Mouse (Mus musculus) forebrain, embryonic 13.5 days (tissue): ENCODE data around the gene Nenf. TPM values are rescaled to one million over a fixed set of nuclear protein-coding genes. Genes with fewer than 3 reads are reported as not detected.

Experiments used
- ATAC-seq: fragments of 200-750 bp; cut with Nextera tagmentation; 2 replicates; pipeline ENCODE4 v1.8.0; 2017
- H3K27ac ChIP-seq: fragments of 300-500 bp; sonication (generic); 2 replicates; pipeline ENCODE4 v1.5.1; 2015; ENCODE audit warnings: inconsistent platforms, mild to moderate bottlenecking, moderate library complexity
- H3K27me3 ChIP-seq: fragments of 300-500 bp; sonication (generic); 2 replicates; pipeline ENCODE4 v1.6.1; 2015; ENCODE audit warnings: mild to moderate bottlenecking, inconsistent platforms
- H3K36me3 ChIP-seq: fragments of 300-500 bp; sonication (generic); 2 replicates; pipeline ENCODE4 v1.6.1; 2015; ENCODE audit warnings: mild to moderate bottlenecking, inconsistent platforms; ENCODE audit not compliant: poor library complexity, severe bottlenecking
- H3K4me1 ChIP-seq: fragments of 300-500 bp; sonication (generic); 2 replicates; pipeline ENCODE4 v1.6.1; 2015; ENCODE audit warnings: inconsistent platforms
- H3K4me2 ChIP-seq: fragments of 300-500 bp; sonication (generic); 2 replicates; pipeline ENCODE4 v1.6.1; 2015; ENCODE audit warnings: inconsistent platforms, mild to moderate bottlenecking, moderate library complexity
- H3K4me3 ChIP-seq: fragments of 300-500 bp; sonication (generic); 2 replicates; pipeline ENCODE4 v1.5.1; 2015; ENCODE audit warnings: mild to moderate bottlenecking, inconsistent platforms
- H3K9ac ChIP-seq: fragments of 300-500 bp; sonication (generic); 2 replicates; pipeline ENCODE4 v1.6.1; 2015; ENCODE audit warnings: mild to moderate bottlenecking, inconsistent platforms
- H3K9me3 ChIP-seq: fragments of 300-500 bp; sonication (generic); replicated peaks from 2 replicates; pipeline ENCODE4 v1.6.1; 2016; ENCODE audit warnings: inconsistent platforms
- WGBS: fragments of 180-500 bp; shearing (Covaris S2); methylation state at CpG from one replicate; pipeline ENCODE4 v1.1.7; 2015; 5-methylcytosine and 5-hydroxymethylcytosine counted together
- polyA plus RNA-seq: library from polyadenylated mRNA; unstranded; fragments of >200 nt; fragmentation: Nextera tagmentation; extraction: Ambion mirVana; gene quantifications from 2 replicates; pipeline ENCODE4 v1.2.1, GENCODE M21; 2015

Gene Nenf
- polyA plus RNA-seq: 66.3 and 69.3 TPM in 2 replicates

DNA sequence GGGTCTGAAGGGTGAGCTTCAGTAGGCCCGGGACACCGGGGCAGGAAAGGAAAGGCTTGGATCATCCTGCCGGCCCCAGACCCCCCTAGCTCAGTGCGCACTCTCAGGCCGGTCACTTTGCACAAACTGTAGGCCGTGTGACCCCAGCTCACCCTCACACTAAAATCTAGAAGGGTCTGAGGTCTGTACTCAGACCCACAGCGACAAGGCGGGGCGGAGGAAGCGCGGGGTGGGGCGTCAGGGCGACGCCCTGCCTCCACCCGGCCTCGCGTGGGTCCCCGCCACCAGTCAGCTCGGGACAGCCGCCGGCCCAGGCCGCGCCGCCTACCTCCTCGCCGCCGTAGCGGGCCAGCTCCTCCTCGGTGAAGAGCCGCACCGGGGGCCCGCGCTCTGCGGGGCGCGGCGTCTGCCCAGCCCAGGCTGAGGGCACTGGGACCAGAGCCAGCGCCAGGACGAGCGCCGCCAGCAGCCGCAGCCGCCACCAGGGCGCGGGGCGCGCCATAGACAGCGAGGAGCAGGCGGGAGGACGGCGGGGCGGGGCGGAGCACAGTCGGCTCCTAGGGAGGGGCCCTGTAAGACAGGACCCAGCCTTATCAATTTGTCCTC lies at the start of gene Nenf:
TSS of gene Nenf (minus strand) at position 604 of the 606 bp plus-strand sequence.
- Histone ChIP-seq H3K27ac (no peak within 1 kb of the TSS), H3K4me3 (peak within 1 kb of the TSS; percentile 60), H3K9me3 (no peaks in the 10 kb centered on the region), H3K9ac (peak within 1 kb of the TSS; percentile 88), H3K27me3 (0 out of 2 replicates have a peak, but pooled peaks cover 7% of the 10 kb centered on the region), H3K36me3 (no peaks in the 10 kb centered on the region), H3K4me2 (peak within 1 kb of the TSS; percentile 82), H3K4me1 (peaks cover 11% of the 10 kb centered on the region)
- WGBS: under 1% methylated on average over 48 of the region's 54 CpGs
- ATAC-seq: peak; percentile 92

DNA sequence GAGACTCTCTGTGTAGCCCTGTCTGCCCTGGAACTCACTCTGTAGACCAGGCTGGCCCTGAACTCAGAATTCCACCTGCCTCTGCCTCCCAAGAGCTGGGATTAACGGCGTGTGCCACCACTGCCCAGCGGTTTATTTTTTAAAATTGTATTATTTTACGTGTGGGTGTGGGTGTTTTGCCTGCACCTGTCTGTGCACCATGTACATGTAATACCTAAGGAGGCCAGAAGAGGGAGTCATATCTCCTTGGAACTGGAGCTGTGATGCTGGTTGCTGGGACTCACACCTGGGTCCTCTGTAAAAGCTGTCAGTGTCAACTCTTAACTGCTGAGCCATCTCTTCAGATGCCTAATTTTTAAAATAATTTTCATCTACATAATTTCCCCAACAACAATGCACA lies 46.5 kb upstream of the Nenf start:
- no peak overlapping the region for H3K4me2 ChIP-seq
- 70% methylated on average over 4 of the region's 4 CpGs for whole genome bisulfite sequencing
- H3K27ac ChIP-seq: no peak overlapping the region
- no peaks in the 10 kb centered on the region for H3K9me3 ChIP-seq
- no peaks in the 10 kb centered on the region for H3K4me1 ChIP-seq
- H3K4me3 ChIP-seq: no peak overlapping the region
- no peaks in the 10 kb centered on the region for H3K27me3 ChIP-seq
- no peak overlapping the region for H3K9ac ChIP-seq
- no peak for ATAC-seq
- H3K36me3 ChIP-seq: peaks cover 8% of the 10 kb centered on the region; the same call in 1 of the 2 replicates

DNA sequence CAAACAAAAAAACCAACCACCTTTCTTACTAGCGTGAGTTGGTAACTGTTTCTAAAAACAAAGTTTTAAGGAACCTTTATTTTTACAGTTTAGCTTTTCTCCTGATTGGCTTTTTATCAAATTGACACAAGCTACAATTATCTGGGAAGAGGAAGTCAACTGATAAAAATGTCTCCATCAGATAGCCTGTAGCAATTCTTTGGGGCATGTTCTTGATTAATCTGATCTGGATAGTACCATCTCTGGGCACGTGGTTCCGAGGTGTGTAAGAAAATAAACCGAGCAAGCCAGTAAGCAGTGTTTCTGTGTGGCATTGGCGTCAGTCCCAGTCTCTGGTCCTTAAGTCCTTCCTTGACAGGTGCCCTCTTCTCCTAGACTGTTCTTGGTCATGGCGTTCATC lies 44.4 kb upstream of the Nenf start:
- Histone ChIP-seq H3K36me3 (peaks cover 15% of the 10 kb centered on the region), H3K4me3 (no peak overlapping the region), H3K4me1 (no peaks in the 10 kb centered on the region), H3K27me3 (no peaks in the 10 kb centered on the region), H3K9me3 (no peaks in the 10 kb centered on the region), H3K27ac (no peak overlapping the region), H3K4me2 (no peak overlapping the region), H3K9ac (no peak overlapping the region)
- no peak for ATAC-seq
- WGBS: 93% methylated on average over 6 of the region's 6 CpGs

DNA sequence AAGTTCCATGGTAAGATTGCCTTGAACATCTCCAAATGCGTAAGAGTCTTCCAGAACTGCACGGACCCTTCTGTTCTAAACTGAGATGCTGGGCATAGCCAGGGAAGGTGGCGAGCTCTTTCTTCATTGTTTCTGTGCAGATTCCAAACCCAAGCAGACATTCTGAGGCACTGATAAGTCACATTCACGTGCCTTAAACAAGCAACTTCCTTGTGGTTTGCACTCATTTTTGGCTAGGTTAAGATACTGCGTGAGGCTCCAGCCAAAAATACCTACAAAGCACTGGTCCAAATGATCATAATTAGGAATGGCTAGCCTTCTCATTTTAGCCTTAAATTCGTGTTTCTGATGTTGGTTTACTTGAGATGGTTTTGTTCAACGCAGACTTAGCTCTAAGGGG lies 41.5 kb upstream of the Nenf start:
- no peak overlapping the region for H3K27ac ChIP-seq
- ATAC-seq: no peak
- no peak overlapping the region for H3K4me3 ChIP-seq
- H3K4me2 ChIP-seq: no peak overlapping the region
- no peaks in the 10 kb centered on the region for H3K27me3 ChIP-seq
- 88% methylated on average over 7 of the region's 7 CpGs for WGBS
- no peaks in the 10 kb centered on the region for H3K9me3 ChIP-seq
- H3K36me3 ChIP-seq: peaks cover 39% of the 10 kb centered on the region
- no peak overlapping the region for H3K9ac ChIP-seq
- no peaks in the 10 kb centered on the region for H3K4me1 ChIP-seq

DNA sequence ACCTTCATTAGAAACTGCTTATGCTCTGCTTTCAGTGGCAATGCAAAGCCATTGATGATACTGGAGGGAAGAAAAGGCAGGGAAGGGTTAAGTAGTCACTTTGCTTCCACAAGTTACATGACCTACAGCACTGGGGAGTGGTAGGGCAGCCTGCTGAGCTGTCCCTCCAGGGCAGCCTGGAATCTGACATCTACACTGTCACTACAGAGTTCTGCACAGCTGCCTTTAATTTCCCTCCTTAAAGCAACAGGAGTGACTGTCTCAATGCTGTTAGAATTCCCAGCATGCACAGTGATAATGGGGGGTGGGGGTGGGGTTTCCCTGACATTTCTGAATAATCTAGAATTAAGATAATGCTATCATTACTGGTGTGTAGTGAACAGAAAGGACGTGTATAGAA lies 38.9 kb upstream of the Nenf start:
- H3K9me3 ChIP-seq: no peaks in the 10 kb centered on the region
- no peaks in the 10 kb centered on the region for H3K4me1 ChIP-seq
- WGBS: 81% methylated on average over 1 of the region's 1 CpGs
- H3K36me3 ChIP-seq: peaks cover 62% of the 10 kb centered on the region
- no peak overlapping the region for H3K27ac ChIP-seq
- H3K4me2 ChIP-seq: no peak overlapping the region
- ATAC-seq: no peak
- H3K9ac ChIP-seq: no peak overlapping the region
- H3K4me3 ChIP-seq: no peak overlapping the region
- H3K27me3 ChIP-seq: no peaks in the 10 kb centered on the region

DNA sequence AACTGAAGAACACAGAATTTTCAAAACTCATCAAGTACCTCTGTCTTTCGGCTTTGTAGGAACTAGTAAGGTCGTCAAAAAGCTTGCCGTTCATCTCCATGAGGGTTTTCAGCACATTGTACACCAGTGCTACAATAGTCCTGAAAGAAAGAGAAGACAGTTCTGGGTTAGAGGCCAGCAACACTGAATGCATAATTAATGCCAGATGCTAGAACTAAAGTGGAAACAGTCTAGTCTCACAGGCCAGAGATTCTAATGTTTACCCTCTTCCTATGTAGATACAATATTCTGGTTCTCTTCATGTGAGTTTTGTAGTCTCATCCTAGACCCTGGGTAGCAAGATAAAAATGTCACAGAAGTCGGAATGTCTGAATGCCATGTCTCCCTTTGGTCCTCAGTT lies 35.8 kb upstream of the Nenf start:
- H3K4me3 ChIP-seq: no peak overlapping the region
- ATAC-seq: no peak
- no peak overlapping the region for H3K27ac ChIP-seq
- 78% methylated on average over 4 of the region's 4 CpGs for WGBS
- H3K4me1 ChIP-seq: no peaks in the 10 kb centered on the region
- H3K9me3 ChIP-seq: no peaks in the 10 kb centered on the region
- H3K36me3 ChIP-seq: peaks cover 83% of the 10 kb centered on the region
- H3K9ac ChIP-seq: no peak overlapping the region
- no peak overlapping the region for H3K4me2 ChIP-seq
- H3K27me3 ChIP-seq: no peaks in the 10 kb centered on the region

DNA sequence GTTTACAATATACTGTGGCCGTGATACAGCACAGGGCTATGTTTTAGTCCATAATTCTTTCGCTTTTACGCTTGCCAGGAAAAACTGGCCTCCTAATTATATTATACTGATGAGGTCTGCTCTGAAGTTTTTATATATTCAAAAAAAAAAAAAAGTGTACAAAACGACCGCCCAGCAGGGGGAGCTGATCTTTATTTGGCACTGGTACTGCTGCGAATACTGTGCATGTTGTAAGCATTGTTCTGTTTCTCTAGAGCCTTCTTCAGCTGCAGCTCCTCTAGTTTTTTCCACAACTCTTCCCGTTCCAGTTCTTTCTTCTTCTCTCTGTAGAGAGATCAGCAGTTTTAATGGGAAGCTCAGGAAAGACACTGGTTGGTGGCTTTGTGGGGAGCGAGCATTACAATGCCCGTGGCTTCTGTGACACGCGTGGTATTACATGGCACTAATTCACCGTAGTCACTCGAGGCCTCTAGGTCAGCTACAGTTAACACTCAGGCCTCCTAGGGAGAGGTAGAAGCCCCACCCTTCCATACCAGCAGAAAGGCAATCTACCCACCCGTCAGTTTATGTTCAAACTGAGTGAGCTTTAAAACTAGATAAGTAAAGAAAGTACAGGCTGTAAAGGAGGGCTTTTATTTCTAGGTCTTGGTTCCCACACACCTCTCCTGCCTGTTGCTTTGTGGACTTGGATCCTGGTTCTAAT lies 34.9 kb upstream of the Nenf start:
- ATAC-seq: no peak
- no peak overlapping the region for H3K4me2 ChIP-seq
- 69% methylated on average over 14 of the region's 14 CpGs for WGBS
- no peak overlapping the region for H3K4me3 ChIP-seq
- no peaks in the 10 kb centered on the region for H3K9me3 ChIP-seq
- H3K27me3 ChIP-seq: no peaks in the 10 kb centered on the region
- H3K36me3 ChIP-seq: peaks cover 86% of the 10 kb centered on the region
- H3K4me1 ChIP-seq: no peaks in the 10 kb centered on the region
- no peak overlapping the region for H3K9ac ChIP-seq
- no peak overlapping the region for H3K27ac ChIP-seq

DNA sequence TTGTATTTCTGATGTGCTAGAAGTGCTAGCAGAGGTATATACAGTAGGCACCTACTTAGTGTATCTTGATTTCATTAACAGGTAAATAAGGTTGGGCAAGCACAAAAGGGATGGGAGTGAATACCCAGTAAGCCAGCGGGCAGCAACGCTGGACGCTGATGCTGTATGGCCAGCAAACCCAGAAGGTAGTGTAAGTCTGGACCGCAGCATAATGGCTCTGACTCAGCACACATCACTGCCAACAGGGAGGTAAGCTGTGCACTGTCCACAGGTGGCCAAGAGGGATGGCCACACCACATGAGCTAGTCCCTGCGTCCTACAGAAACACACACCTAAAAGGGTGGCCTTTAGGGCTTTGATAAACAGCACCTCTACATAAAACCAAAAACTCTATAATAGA lies 32.4 kb upstream of the Nenf start:
- WGBS: 92% methylated on average over 5 of the region's 5 CpGs
- Histone ChIP-seq H3K27ac (no peak overlapping the region), H3K4me2 (no peak overlapping the region), H3K4me1 (no peaks in the 10 kb centered on the region), H3K27me3 (no peaks in the 10 kb centered on the region), H3K36me3 (peaks cover 92% of the 10 kb centered on the region), H3K9ac (no peak overlapping the region), H3K9me3 (no peaks in the 10 kb centered on the region), H3K4me3 (no peak overlapping the region)
- no peak for ATAC-seq

DNA sequence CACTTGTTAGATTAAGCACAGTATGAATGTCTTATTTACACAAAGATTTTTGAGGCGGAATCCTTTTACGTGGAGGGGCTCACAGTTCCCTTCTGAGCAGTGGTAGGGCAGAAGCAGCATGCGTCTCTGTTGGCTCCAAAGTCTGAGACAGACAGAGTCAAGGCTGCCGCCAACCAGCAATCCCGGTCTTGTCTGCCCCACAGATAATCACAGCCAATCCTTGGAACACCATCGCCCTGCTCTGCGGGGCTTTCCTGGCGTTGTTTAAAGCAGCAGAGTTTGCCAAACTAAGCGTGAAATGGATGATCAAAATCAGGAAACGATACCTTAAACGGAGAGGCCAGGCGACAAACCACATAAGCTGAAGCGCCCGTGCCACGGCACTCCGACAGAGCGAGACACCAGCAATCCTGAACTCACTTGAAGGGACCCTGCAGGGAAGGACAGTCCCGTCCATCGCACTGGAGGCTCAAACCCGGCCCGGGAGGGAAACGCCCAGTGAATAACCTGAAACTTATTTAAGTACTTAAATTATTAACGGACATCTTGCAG lies 31.6 kb upstream of the Nenf start:
- Histone ChIP-seq H3K36me3 (peaks cover 94% of the 10 kb centered on the region), H3K27me3 (no peaks in the 10 kb centered on the region), H3K27ac (no peak overlapping the region), H3K4me1 (no peaks in the 10 kb centered on the region), H3K4me2 (no peak overlapping the region), H3K9me3 (no peaks in the 10 kb centered on the region), H3K4me3 (no peak overlapping the region), H3K9ac (no peak overlapping the region)
- 82% methylated on average over 23 of the region's 23 CpGs for WGBS
- no peak for ATAC-seq

DNA sequence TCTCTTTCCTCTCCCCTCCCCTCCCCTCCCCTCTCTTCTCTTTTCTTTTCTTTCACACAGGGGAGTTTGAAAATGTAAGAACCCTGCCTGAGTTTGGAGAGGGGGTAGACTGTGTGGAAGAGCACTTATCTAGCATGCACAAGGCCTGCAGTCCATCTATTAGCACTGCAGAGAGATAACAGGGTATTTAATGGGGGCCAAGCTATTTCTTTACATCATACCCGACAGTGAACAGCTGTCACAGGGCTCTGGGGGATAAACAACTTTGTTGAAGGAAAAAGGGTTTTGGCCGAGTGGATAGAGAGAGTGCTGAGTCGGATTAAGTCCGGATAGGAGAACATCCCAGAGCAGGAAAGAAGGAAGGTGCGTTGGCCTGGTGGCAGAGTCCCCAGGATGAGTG lies 31.0 kb upstream of the Nenf start:
- H3K36me3 ChIP-seq: peaks cover 93% of the 10 kb centered on the region
- no peaks in the 10 kb centered on the region for H3K27me3 ChIP-seq
- H3K4me3 ChIP-seq: no peak overlapping the region
- H3K9me3 ChIP-seq: no peaks in the 10 kb centered on the region
- no peak overlapping the region for H3K9ac ChIP-seq
- H3K4me1 ChIP-seq: no peaks in the 10 kb centered on the region
- H3K4me2 ChIP-seq: no peak overlapping the region
- ATAC-seq: no peak
- WGBS: 68% methylated on average over 5 of the region's 5 CpGs
- no peak overlapping the region for H3K27ac ChIP-seq

DNA sequence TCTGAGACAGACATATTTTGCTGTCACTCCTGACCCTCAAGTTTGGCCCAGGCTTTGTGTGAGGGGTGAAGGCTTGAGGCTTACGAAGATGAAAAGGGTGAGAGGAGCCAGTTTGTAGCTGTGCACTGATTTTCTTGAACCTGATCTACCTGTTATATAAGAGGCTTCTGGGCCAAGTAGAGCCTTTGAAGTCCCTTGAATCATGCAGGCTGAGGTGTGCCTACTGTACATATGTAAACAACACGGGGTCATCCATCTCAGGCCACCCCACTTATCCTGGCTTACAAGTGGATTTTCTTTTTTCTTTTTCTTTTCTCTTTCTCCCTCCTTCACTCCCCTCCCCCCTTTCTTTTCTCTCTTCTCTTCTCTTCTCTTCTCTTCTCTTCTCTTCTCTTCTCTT lies 30.6 kb upstream of the Nenf start:
- H3K4me1 ChIP-seq: no peaks in the 10 kb centered on the region
- WGBS: 78% methylated on average over 2 of the region's 2 CpGs
- no peak overlapping the region for H3K4me2 ChIP-seq
- no peak overlapping the region for H3K9ac ChIP-seq
- H3K4me3 ChIP-seq: no peak overlapping the region
- H3K27me3 ChIP-seq: no peaks in the 10 kb centered on the region
- H3K27ac ChIP-seq: no peak overlapping the region
- ATAC-seq: no peak
- H3K36me3 ChIP-seq: peaks cover 93% of the 10 kb centered on the region
- H3K9me3 ChIP-seq: no peaks in the 10 kb centered on the region

DNA sequence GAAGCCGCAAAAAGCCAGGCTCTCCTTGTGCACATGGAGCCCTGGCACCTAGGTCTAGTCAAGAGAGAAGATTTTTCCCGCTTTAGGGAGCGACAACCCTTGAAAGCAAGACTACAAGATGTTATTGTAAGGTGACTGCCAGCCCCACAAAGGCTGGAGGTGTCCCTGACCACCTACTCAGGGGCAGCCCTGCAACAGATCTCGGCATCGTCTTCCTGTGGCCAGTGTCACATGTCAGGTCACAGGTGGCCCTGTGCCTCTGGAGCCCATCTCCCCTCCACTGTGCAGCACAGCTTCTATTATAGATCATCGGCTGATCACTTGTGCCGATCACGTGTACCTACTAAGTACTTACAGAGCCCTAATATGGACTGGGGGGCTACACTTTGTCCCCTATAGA lies 29.6 kb upstream of the Nenf start:
- H3K27ac ChIP-seq: no peak overlapping the region
- no peak for ATAC-seq
- no peaks in the 10 kb centered on the region for H3K4me1 ChIP-seq
- no peak overlapping the region for H3K4me3 ChIP-seq
- 95% methylated on average over 8 of the region's 8 CpGs for WGBS
- H3K4me2 ChIP-seq: no peak overlapping the region
- H3K36me3 ChIP-seq: peaks cover 96% of the 10 kb centered on the region
- H3K9ac ChIP-seq: no peak overlapping the region
- no peaks in the 10 kb centered on the region for H3K27me3 ChIP-seq
- no peaks in the 10 kb centered on the region for H3K9me3 ChIP-seq
